Mouse (Mus musculus) limb, embryonic 14.5 days (tissue): Measurements from ENCODE around the gene Acsl1. TPM values are rescaled to one million over a fixed set of nuclear protein-coding genes. Genes with fewer than 3 reads are reported as not detected.

ENCODE experiments used
- ATAC-seq: fragments of 200-750 bp; cut with Nextera tagmentation; 2 replicates; pipeline ENCODE4 v1.8.0; 2017; ENCODE audit warnings: low read depth, moderate number of reproducible peaks, moderate TSS enrichment; ENCODE audit not compliant: low FRiP score
- DNase-seq: peaks from one replicate; pipeline ENCODE4 v3.0.0-alpha.2; 2015; ENCODE audit warnings: low spot score
- H3K27ac ChIP-seq: fragments of 300-500 bp; sonication (generic); replicated peaks from 2 replicates; pipeline ENCODE4 v1.5.1; 2014; ENCODE audit warnings: low read depth, mild to moderate bottlenecking, low read length, moderate library complexity, mixed read lengths
- H3K27me3 ChIP-seq: fragments of 300-500 bp; sonication (generic); 2 replicates; pipeline ENCODE4 v1.6.1; 2014; ENCODE audit warnings: low read length, mixed read lengths; ENCODE audit not compliant: control insufficient read depth, insufficient read depth
- H3K36me3 ChIP-seq: fragments of 300-500 bp; sonication (generic); 2 replicates; pipeline ENCODE4 v1.6.1; 2014; ENCODE audit warnings: mild to moderate bottlenecking, low read length, moderate library complexity, mixed read lengths; ENCODE audit not compliant: control insufficient read depth, insufficient read depth
- H3K4me1 ChIP-seq: fragments of 300-500 bp; sonication (generic); 2 replicates; pipeline ENCODE4 v1.6.1; 2014; ENCODE audit warnings: antibody characterized with exemption, low read length, mixed read lengths; ENCODE audit not compliant: control insufficient read depth, insufficient read depth
- H3K4me2 ChIP-seq: fragments of 300-500 bp; sonication (generic); replicated peaks from 2 replicates; pipeline ENCODE4 v1.6.1; 2014; ENCODE audit warnings: low read depth, mild to moderate bottlenecking, low read length, moderate library complexity; ENCODE audit not compliant: severe bottlenecking
- H3K4me3 ChIP-seq: fragments of 300-500 bp; sonication (generic); replicated peaks from 2 replicates; pipeline ENCODE4 v1.5.1; 2014; ENCODE audit warnings: low read length
- H3K9ac ChIP-seq: fragments of 300-500 bp; sonication (generic); 2 replicates; pipeline ENCODE4 v1.6.1; 2014; ENCODE audit warnings: mild to moderate bottlenecking, low read depth, low read length, moderate library complexity; ENCODE audit not compliant: severe bottlenecking
- H3K9me3 ChIP-seq: fragments of 300-500 bp; sonication (generic); 2 replicates; pipeline ENCODE4 v1.6.1; 2016; ENCODE audit warnings: low read length; ENCODE audit not compliant: control insufficient read depth
- POLR2A ChIP-seq: fragments of 200-500 bp; IDR thresholded peaks from 2 replicates; pipeline ENCODE4 v1.8.0; 2012; ENCODE audit warnings: inconsistent platforms, mild to moderate bottlenecking, moderate library complexity, borderline replicate concordance; ENCODE audit not compliant: insufficient read depth, insufficient read length; ENCODE audit errors: extremely low read depth
- WGBS: fragments of 180-500 bp; shearing (Covaris S2); extraction: QIAGEN DNeasy Blood & Tissue Kit; methylation state at CpG from one replicate; pipeline ENCODE4 v1.1.7; 2014; 5-methylcytosine and 5-hydroxymethylcytosine counted together
- polyA plus RNA-seq, 2 experiments: library from polyadenylated mRNA; depleted of rRNA in 1 of 2; stranded (reverse) in 1 of 2; unstranded in 1 of 2; fragments of >200 nt; fragmentation: Nextera tagmentation in 1 of 2; extraction: Ambion mirVana in 1 of 2; gene quantifications; 2 replicates each; pipeline versions ENCODE4 v1.2.1 to v1.2.3; 2012 to 2014

The Acsl1 gene
- polyA plus RNA-seq, 2 experiments, result 20.7 to 33.9 TPM

DNA sequence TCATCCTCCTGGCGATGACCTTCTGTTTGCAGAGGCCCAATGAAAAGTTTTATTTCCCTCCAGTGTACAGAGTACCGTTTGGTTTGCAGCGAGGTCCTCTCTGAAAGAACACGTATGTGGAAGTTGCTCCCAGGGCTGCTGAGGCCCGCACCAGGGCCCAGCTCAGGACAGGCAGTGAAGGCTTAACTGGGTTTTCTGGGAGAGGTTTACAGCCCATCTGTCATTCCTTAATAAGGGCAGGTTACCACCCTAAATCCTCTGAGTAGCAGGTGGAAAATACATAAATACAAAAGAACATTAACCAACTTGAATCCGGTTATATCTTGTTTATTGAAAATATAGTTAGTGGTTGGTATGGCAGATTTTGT lies 9.7 kb downstream of the Acsl1 start:
- Histone ChIP-seq H3K27ac (no peak overlapping the region), H3K4me2 (no peak overlapping the region), H3K9me3 (no peaks in the 10 kb centered on the region), H3K4me1 (peaks cover 14% of the 10 kb centered on the region), H3K9ac (no peak overlapping the region), H3K36me3 (no peaks in the 10 kb centered on the region), H3K27me3 (no peaks in the 10 kb centered on the region), H3K4me3 (no peak overlapping the region)
- ATAC-seq, result peak; percentile 47; the same call in 1 of the 2 replicates
- TF ChIP-seq POLR2A, result no peak
- 19% methylated on average over 6 of the region's 6 CpGs for WGBS
- DNase-seq, result no peak

DNA sequence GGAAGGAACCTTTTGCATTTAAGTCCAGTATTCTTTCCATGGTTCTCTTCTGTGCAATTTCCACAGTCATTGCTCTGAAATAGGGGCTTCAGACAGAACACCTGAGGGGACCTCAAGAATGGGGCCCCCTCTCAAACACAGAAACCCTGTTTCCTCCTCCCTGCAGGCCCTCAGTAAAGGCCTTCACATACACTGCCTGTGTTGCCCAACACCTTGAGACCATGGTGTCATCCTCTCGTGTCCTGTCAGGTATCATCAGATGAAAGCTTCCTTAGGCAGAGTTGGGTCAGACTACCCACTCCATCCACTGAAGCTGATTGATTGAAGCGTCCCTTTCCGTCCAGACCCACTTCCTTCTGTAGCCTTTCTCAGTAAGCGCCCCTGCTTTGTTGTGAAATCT lies 11.9 kb downstream of the Acsl1 start:
- DNase-seq (no peak), ATAC-seq (no peak)
- 95% methylated on average over 4 of the region's 4 CpGs for WGBS
- Histone ChIP-seq H3K4me2 (no peak overlapping the region), H3K27ac (no peak overlapping the region), H3K9me3 (no peaks in the 10 kb centered on the region), H3K4me3 (no peak overlapping the region), H3K4me1 (peaks cover 14% of the 10 kb centered on the region), H3K27me3 (no peaks in the 10 kb centered on the region), H3K36me3 (no peaks in the 10 kb centered on the region), H3K9ac (no peak overlapping the region)
- no peak for TF ChIP-seq POLR2A

DNA sequence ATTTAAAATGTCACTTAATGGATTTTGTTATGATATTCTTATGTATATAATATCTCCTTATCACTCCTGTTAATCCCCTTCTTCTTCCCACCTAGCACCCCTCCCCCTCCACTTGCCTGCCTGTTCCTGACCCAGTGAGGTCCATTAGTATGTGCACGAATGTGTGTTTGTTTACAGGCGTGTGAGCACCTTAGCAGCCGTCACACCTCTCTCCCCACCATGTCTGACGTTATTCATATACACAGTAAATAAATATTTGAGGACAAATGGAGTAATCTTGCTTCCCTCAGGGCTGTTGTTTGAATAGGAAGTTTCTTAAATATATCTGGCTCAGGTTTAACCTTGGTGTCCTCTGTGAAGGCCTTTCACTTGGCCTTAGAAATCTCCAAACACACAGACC lies 12.4 kb downstream of the Acsl1 start:
- no peak for ATAC-seq
- DNase-seq, result no peak
- H3K36me3 ChIP-seq, result no peaks in the 10 kb centered on the region

GRCm38 (mm10) chr8:46484077-46484476 lies 13.2 kb downstream of the Acsl1 start:
- DNase-seq (no peak), ATAC-seq (no peak)
- H3K27me3 ChIP-seq, result no peaks in the 10 kb centered on the region
- 37% methylated on average over 4 of the region's 4 CpGs for WGBS
- H3K36me3 ChIP-seq, result no peaks in the 10 kb centered on the region
- no peaks in the 10 kb centered on the region for H3K9me3 ChIP-seq
- H3K4me3 ChIP-seq, result no peak overlapping the region
- no peak overlapping the region for H3K27ac ChIP-seq
- H3K4me2 ChIP-seq, result no peak overlapping the region
- no peak for TF ChIP-seq POLR2A
- peaks cover 17% of the 10 kb centered on the region for H3K4me1 ChIP-seq
- no peak overlapping the region for H3K9ac ChIP-seq

More for the DNA sequence above, 12.4 kb downstream of the Acsl1 start:
- no peaks in the 10 kb centered on the region for H3K9me3 ChIP-seq
- H3K27ac ChIP-seq, result no peak overlapping the region
- 75% methylated on average over 4 of the region's 4 CpGs for WGBS
- no peaks in the 10 kb centered on the region for H3K27me3 ChIP-seq
- H3K9ac ChIP-seq, result no peak overlapping the region
- peaks cover 17% of the 10 kb centered on the region for H3K4me1 ChIP-seq
- TF ChIP-seq POLR2A, result no peak
- no peak overlapping the region for H3K4me2 ChIP-seq
- no peak overlapping the region for H3K4me3 ChIP-seq

DNA sequence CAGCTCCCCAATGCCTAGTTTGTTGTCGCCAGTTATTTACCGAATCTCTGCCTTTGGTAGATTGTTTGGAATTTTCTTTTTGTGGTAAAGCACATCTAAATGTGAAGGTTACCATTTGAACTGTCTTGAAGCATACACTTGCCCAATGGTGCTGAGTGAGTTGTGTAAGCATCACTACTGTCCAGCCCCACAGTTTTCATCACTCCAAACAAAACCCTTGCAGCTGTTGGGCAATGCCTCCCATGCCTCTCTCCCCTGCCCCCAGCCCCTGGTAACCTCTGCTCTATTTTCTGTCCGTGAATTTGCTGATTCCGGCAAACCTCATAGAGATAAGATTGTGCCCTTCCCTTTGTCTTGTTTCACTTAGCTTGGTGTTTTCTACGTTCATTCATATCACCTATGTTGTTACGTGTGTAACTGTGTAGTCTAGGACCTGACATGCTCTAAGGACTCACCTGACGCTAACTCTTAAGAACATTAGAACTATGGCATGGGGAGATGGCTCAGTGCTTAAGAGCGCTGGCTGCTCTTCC lies 14.2 kb downstream of the Acsl1 start:
- no peaks in the 10 kb centered on the region for H3K27me3 ChIP-seq
- TF ChIP-seq POLR2A, result no peak
- ATAC-seq (no peak), DNase-seq (no peak)
- no peaks in the 10 kb centered on the region for H3K36me3 ChIP-seq
- 91% methylated on average over 8 of the region's 8 CpGs for WGBS
- no peak overlapping the region for H3K4me3 ChIP-seq
- H3K4me1 ChIP-seq, result peaks cover 14% of the 10 kb centered on the region
- H3K27ac ChIP-seq, result no peak overlapping the region
- H3K9me3 ChIP-seq, result no peaks in the 10 kb centered on the region
- no peak overlapping the region for H3K4me2 ChIP-seq
- H3K9ac ChIP-seq, result no peak overlapping the region

GRCm38 (mm10) chr8:46488085-46488561 lies 17.3 kb downstream of the Acsl1 start:
- Histone ChIP-seq H3K4me3 (no peak overlapping the region), H3K9ac (no peak overlapping the region), H3K9me3 (no peaks in the 10 kb centered on the region), H3K4me1 (0 out of 2 replicates have a peak, but pooled peaks cover 8% of the 10 kb centered on the region), H3K36me3 (no peaks in the 10 kb centered on the region), H3K27me3 (no peaks in the 10 kb centered on the region), H3K27ac (no peak overlapping the region), H3K4me2 (no peak overlapping the region)
- DNase-seq (no peak), ATAC-seq (no peak)
- no peak for TF ChIP-seq POLR2A
- 41% methylated on average over 7 of the region's 7 CpGs for WGBS
